Mouse (Mus musculus): ENCODE data around the gene Ube2g2. TPM values are rescaled to one million over a fixed set of nuclear protein-coding genes. Genes with fewer than 3 reads are reported as not detected.
A peak's percentile ranks its signal among the peaks of the same experiment; 100 is the strongest.

The Ube2g2 gene
- total RNA-seq, 2 experiments from 2014 or later = 39.4 to 50.7 TPM

- ATAC-seq (replicated peaks; ENCODE audit: low FRiP score, low TSS enrichment, poor library complexity, severe bottlenecking) = peak; percentile 29; the same call in 1 of the 2 replicates
Observed at GRCm38 (mm10) chr10:77634452-77635231, 12.6 kb downstream of the Ube2g2 start.

- no peak for ATAC-seq (replicated peaks; ENCODE audit: low FRiP score, low TSS enrichment, poor library complexity, severe bottlenecking)
Observed at GRCm38 (mm10) chr10:77636234-77636922, 14.3 kb downstream of the Ube2g2 start.

GRCm38 (mm10) chr10:77638956-77639355 is 16.9 kb downstream of the Ube2g2 start:
- no peak for ATAC-seq (replicated peaks; ENCODE audit: low FRiP score, low TSS enrichment, poor library complexity, severe bottlenecking)

GRCm38 (mm10) chr10:77643160-77643559 is 21.1 kb downstream of the Ube2g2 start:
- ATAC-seq (replicated peaks; ENCODE audit: low FRiP score, low TSS enrichment, poor library complexity, severe bottlenecking) = no peak

- ATAC-seq (replicated peaks; ENCODE audit: low FRiP score, low TSS enrichment, poor library complexity, severe bottlenecking) = no peak
Observed at GRCm38 (mm10) chr10:77645571-77645970, 23.5 kb downstream of the Ube2g2 start.

- no peak for ATAC-seq (replicated peaks; ENCODE audit: low FRiP score, low TSS enrichment, poor library complexity, severe bottlenecking)
Observed at GRCm38 (mm10) chr10:77647461-77647860, 25.4 kb downstream of the Ube2g2 start.

GRCm38 (mm10) chr10:77647901-77648300 is 25.8 kb downstream of the Ube2g2 start:
- no peak for ATAC-seq (replicated peaks; ENCODE audit: low FRiP score, low TSS enrichment, poor library complexity, severe bottlenecking)

GRCm38 (mm10) chr10:77652046-77652445 is 30.0 kb downstream of the Ube2g2 start:
- ATAC-seq (replicated peaks; ENCODE audit: low FRiP score, low TSS enrichment, poor library complexity, severe bottlenecking) = no peak

GRCm38 (mm10) chr10:77658286-77658994 is 36.4 kb downstream of the Ube2g2 start:
- 0 out of 2 replicates have a peak, but pooled peaks have one; percentile 53 for ATAC-seq (replicated peaks; ENCODE audit: low FRiP score, low TSS enrichment, poor library complexity, severe bottlenecking)

GRCm38 (mm10) chr10:77663949-77664665 is 42.0 kb downstream of the Ube2g2 start:
- no peak for ATAC-seq (replicated peaks; ENCODE audit: low FRiP score, low TSS enrichment, poor library complexity, severe bottlenecking)

GRCm38 (mm10) chr10:77666342-77666741 is 44.3 kb downstream of the Ube2g2 start:
- ATAC-seq (replicated peaks; ENCODE audit: low FRiP score, low TSS enrichment, poor library complexity, severe bottlenecking) = no peak

- no peak for ATAC-seq (replicated peaks; ENCODE audit: low FRiP score, low TSS enrichment, poor library complexity, severe bottlenecking)
Observed at GRCm38 (mm10) chr10:77667402-77667801, 45.3 kb downstream of the Ube2g2 start.

GRCm38 (mm10) chr10:77670710-77671109 is 48.6 kb downstream of the Ube2g2 start:
- ATAC-seq (replicated peaks; ENCODE audit: low FRiP score, low TSS enrichment, poor library complexity, severe bottlenecking) = no peak

- peak; percentile 80 for ATAC-seq (replicated peaks; ENCODE audit: low FRiP score, low TSS enrichment, poor library complexity, severe bottlenecking)
Observed at GRCm38 (mm10) chr10:77671519-77671918, 49.4 kb downstream of the Ube2g2 start.

- ATAC-seq (replicated peaks; ENCODE audit: low FRiP score, low TSS enrichment, poor library complexity, severe bottlenecking) = no peak
Observed at GRCm38 (mm10) chr10:77673765-77674164, 51.7 kb downstream of the Ube2g2 start.

GRCm38 (mm10) chr10:77677562-77677961 is 55.5 kb downstream of the Ube2g2 start:
- ATAC-seq (replicated peaks; ENCODE audit: low FRiP score, low TSS enrichment, poor library complexity, severe bottlenecking) = no peak

- no peak for ATAC-seq (replicated peaks; ENCODE audit: low FRiP score, low TSS enrichment, poor library complexity, severe bottlenecking)
Observed at GRCm38 (mm10) chr10:77682994-77683393, 60.9 kb downstream of the Ube2g2 start.

GRCm38 (mm10) chr10:77684181-77684580 is 62.1 kb downstream of the Ube2g2 start:
- ATAC-seq (replicated peaks; ENCODE audit: low FRiP score, low TSS enrichment, poor library complexity, severe bottlenecking) = no peak

GRCm38 (mm10) chr10:77685895-77686664 is 64.0 kb downstream of the Ube2g2 start, which contains the start of gene Tspear:
Tspear (plus strand) TSS chr10:77686569.
- no peak for ATAC-seq (replicated peaks; ENCODE audit: low FRiP score, low TSS enrichment, poor library complexity, severe bottlenecking)

Measured in megakaryocyte-erythroid progenitor cell, adult 5-6 weeks (primary cell).